Mouse (Mus musculus): ENCODE data around the gene Slc29a4.

DNA sequence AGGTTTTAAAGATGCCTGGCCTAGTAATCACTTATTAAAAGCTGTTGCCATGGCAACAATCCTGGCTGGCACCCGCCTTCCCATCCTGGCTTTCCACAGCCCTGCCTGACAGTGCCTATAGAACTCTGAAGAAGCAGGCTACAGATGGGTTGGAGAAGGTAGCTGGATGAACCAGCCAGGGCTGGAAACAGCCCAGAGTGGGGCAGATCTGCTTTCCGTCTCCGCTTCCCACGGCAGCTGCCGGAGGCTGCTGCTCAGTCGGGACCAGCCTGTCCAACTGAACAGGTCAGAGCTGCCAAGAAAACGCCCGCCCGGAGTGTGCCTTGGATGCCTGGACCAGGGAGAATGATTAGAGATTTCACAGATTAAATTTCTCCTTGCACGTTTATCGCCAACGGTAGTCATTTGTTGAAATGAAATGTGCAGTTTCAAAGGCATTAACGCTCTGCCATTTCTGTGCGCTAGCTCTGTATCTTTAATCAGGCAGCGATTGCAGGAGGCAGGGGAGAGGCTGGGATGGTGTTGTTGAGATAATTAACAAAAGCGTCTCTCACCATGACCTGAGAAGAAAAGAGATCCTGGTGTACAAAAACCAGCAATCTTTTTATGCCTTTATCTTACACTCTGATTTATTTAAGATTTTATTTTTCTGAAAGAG is 69.1 kb downstream of the Slc29a4 start:
- no peak for TF ChIP-seq CTCF (IDR thresholded peaks at IDR 0.05; ENCODE audit: borderline replicate concordance, insufficient read depth, low read depth, low read length)
- no peak for TF ChIP-seq POLR2A (IDR thresholded peaks at IDR 0.05; ENCODE audit: borderline replicate concordance, insufficient read depth, low read length)
